17 mouse cellular contexts compared by ENCODE assay signal in the genomic region with DNA sequence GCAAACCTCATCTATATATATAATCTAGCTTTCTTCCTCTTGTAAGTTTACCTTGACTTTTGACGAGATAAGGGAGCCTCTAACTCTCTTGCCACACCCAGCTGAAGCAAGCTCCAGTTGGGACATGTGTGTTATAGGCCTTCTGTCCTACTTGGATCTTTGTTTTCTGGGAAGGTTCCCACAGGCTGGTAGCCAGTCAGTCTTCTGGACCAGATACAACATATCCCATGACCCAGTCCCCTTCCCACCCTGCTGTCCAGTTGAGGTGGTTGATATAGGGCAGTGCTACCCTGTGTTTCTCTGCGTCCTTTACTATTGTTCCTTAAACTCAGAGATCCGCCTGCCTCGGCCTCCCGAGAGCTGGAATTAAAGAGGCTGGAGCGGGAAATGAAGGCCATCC.
"Had no signal": no experiment of that assay in that cellular context is flagged by ENCODE, and none has a peak within 500 bp of the region (broad histone marks: within the 10 kb centered on the region; RNA-seq: fewer than 3 reads in every experiment).

No protein-coding gene starts in this region.

- DNase-seq: retina, postnatal 1 day; right cerebral cortex, adult 18-20 months; right cerebral cortex, postnatal 14 days; right cerebral cortex, postnatal 25 days; right cerebral cortex, postnatal 4 days; spleen, adult 18-20 months; thymus, adult 18-20 months; thymus, adult 2 months; thymus, postnatal 14 days; thymus, postnatal 25 days; thymus, postnatal 36 days; thymus, postnatal 4 days had no signal

- H3K4me3 ChIP-seq: neural tube, embryonic 12.5 days; neural tube, embryonic 13.5 days; neural tube, embryonic 15.5 days; stomach, embryonic 15.5 days had no signal

- H3K4me1 ChIP-seq: neural tube, embryonic 12.5 days; neural tube, embryonic 13.5 days; neural tube, embryonic 15.5 days; stomach, embryonic 15.5 days had no signal

- H3K27me3 ChIP-seq: neural tube, embryonic 12.5 days; neural tube, embryonic 13.5 days; neural tube, embryonic 15.5 days; stomach, embryonic 15.5 days had no signal

- H3K27ac ChIP-seq: neural tube, embryonic 12.5 days; neural tube, embryonic 13.5 days; neural tube, embryonic 15.5 days; stomach, embryonic 15.5 days; stomach, postnatal 0 days had no signal
